Mouse (Mus musculus) testis, adult 10 weeks (tissue): ENCODE measurements around the gene Clstn1. TPM values are rescaled to one million over a fixed set of nuclear protein-coding genes. Genes with fewer than 3 reads are reported as not detected.

Experiments
- polyA plus RNA-seq: library from polyadenylated mRNA; stranded (reverse); fragments of 350-450 nt; fragmentation: Illumina TruSeq; extraction: RNeasy Lipid Tissue Mini Kit (QIAGEN cat#74804); gene quantifications from one replicate; pipeline ENCODE4 v1.2.3, GENCODE M21; 2014; ENCODE audit warnings: low read depth, low replicate concordance

Gene Clstn1
- polyA plus RNA-seq: 5.9 TPM

GRCm38 (mm10) chr4:149586044-149586782, at the start of gene Clstn1:
Gene Clstn1 (plus strand): TSS chr4:149586468.

Other genes with a start within 250 kb of the Clstn1 start
- 9.0 TPM for gene Ube4b, start 159.7 kb upstream of the Clstn1 start, polyA plus RNA-seq
- 0.94 TPM for gene Rbp7, start 131.5 kb upstream of the Clstn1 start, polyA plus RNA-seq
- gene Tmem274, start 109.1 kb upstream of the Clstn1 start, polyA plus RNA-seq: not detected
- gene Nmnat1, start 101.3 kb upstream of the Clstn1 start, polyA plus RNA-seq: 5.2 TPM
- gene Lzic, start 101.2 kb upstream of the Clstn1 start, polyA plus RNA-seq: 49.0 TPM
- gene Ctnnbip1, start 68.2 kb upstream of the Clstn1 start, polyA plus RNA-seq: 1.3 TPM
- 1.5 TPM for gene Pik3cd, start 116.1 kb downstream of the Clstn1 start, polyA plus RNA-seq
- gene Tmem201, start 151.6 kb downstream of the Clstn1 start, polyA plus RNA-seq: 0.74 TPM
- gene Slc25a33, start 187.8 kb downstream of the Clstn1 start, polyA plus RNA-seq: 32.3 TPM